In the genomic region with DNA sequence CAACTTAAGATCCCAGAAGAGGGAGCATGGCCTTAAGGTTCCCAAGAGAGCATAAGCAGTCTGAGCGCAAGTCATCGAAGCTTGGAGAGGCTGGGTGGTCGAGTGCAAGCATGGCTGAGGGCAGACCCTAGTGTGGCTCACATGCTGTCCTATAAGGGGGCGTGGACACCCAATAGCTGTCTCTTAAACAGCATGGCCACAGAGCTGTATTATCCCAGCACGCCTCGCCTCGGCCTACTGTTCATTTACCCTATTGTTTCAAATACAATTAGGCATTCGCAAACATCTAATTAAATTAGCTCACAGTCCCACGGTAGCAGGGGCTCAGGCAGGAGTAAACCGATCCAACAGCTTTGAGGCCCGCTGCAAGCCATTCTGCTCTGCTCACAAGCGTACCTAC, we compare ENCODE assay signal across 21 mouse cellular contexts. TPM values are rescaled to one million over a fixed set of nuclear protein-coding genes. Genes with fewer than 3 reads are reported as not detected.
DNase-seq lines count a peak whose midpoint lies in the region; ATAC-seq lines count a peak whose summit lies in the region.
"Had no signal": no experiment of that assay in that cellular context is flagged by ENCODE, and none has a peak within 500 bp of the region (broad histone marks: within the 10 kb centered on the region; RNA-seq: fewer than 3 reads in every experiment).

No protein-coding gene starts in this region.

- H3K9ac ChIP-seq in forebrain, embryonic 11.5 days (ENCODE audit: low read length), result no peak overlapping the region
- H3K9ac ChIP-seq in midbrain, embryonic 12.5 days (replicated peaks), result no peak overlapping the region
- H3K9ac ChIP-seq in midbrain, embryonic 14.5 days (replicated peaks; ENCODE audit: low read length), result no peak overlapping the region
- no peak overlapping the region for H3K9ac ChIP-seq in forebrain, embryonic 13.5 days
- H3K9ac ChIP-seq in hindbrain, embryonic 16.5 days (ENCODE audit: low read depth, low read length), result no peak overlapping the region
- H3K9ac ChIP-seq: embryonic facial prominence, embryonic 13.5 days; liver, postnatal 0 days had no signal

- no peak overlapping the region for H3K4me2 ChIP-seq in forebrain, embryonic 11.5 days (ENCODE audit: low read depth, low read length, severe bottlenecking)
- H3K4me2 ChIP-seq in midbrain, embryonic 12.5 days (replicated peaks), result no peak overlapping the region
- no peak overlapping the region for H3K4me2 ChIP-seq in midbrain, embryonic 14.5 days (ENCODE audit: low read length)
- no peak overlapping the region for H3K4me2 ChIP-seq in forebrain, embryonic 13.5 days
- no peak overlapping the region for H3K4me2 ChIP-seq in hindbrain, embryonic 16.5 days (ENCODE audit: low read length)
- H3K4me2 ChIP-seq: embryonic facial prominence, embryonic 13.5 days; heart, embryonic 11.5 days; liver, embryonic 11.5 days had no signal

- H3K4me3 ChIP-seq in forebrain, embryonic 11.5 days (ENCODE audit: low read depth, low read length), result no peak overlapping the region
- no peak overlapping the region for H3K4me3 ChIP-seq in forebrain, embryonic 10.5 days
- H3K4me3 ChIP-seq in midbrain, embryonic 12.5 days, result no peak overlapping the region
- no peak overlapping the region for H3K4me3 ChIP-seq in midbrain, embryonic 14.5 days (replicated peaks; ENCODE audit: low read depth, low read length)
- no peak overlapping the region for H3K4me3 ChIP-seq in forebrain, embryonic 13.5 days
- no peak overlapping the region for H3K4me3 ChIP-seq in hindbrain, embryonic 16.5 days (ENCODE audit: low read length)
- H3K4me3 ChIP-seq: embryonic facial prominence, embryonic 13.5 days had no signal

- H3K9me3 ChIP-seq in forebrain, embryonic 11.5 days (ENCODE audit: control insufficient read depth, low read length), result no peaks in the 10 kb centered on the region
- H3K9me3 ChIP-seq in forebrain, embryonic 10.5 days, result no peaks in the 10 kb centered on the region
- H3K9me3 ChIP-seq in midbrain, embryonic 12.5 days, result no peaks in the 10 kb centered on the region
- H3K9me3 ChIP-seq in midbrain, embryonic 14.5 days (ENCODE audit: control insufficient read depth, low read length), result no peaks in the 10 kb centered on the region
- H3K9me3 ChIP-seq in forebrain, embryonic 13.5 days (replicated peaks), result no peaks in the 10 kb centered on the region
- H3K9me3 ChIP-seq in hindbrain, embryonic 16.5 days (ENCODE audit: control insufficient read depth, low read length), result no peaks in the 10 kb centered on the region
- H3K9me3 ChIP-seq: embryonic facial prominence, embryonic 13.5 days had no signal

- ATAC-seq in forebrain, embryonic 11.5 days (replicated peaks; ENCODE audit: low FRiP score), result peak; percentile 87
- ATAC-seq in midbrain, embryonic 12.5 days (ENCODE audit: low FRiP score, low read depth), result peak; percentile 59
- ATAC-seq in midbrain, embryonic 14.5 days (ENCODE audit: low FRiP score, low TSS enrichment), result no peak
- peak; percentile 72 for ATAC-seq in forebrain, embryonic 13.5 days
- ATAC-seq in hindbrain, embryonic 16.5 days, result peak; percentile 32; the same call in 1 of the 2 replicates
- ATAC-seq: intestine, embryonic 16.5 days; liver, postnatal 0 days; lung, postnatal 0 days had no signal

- H3K4me1 ChIP-seq in forebrain, embryonic 11.5 days (replicated peaks; ENCODE audit: control insufficient read depth, insufficient read depth, low read length), result peaks cover 12% of the 10 kb centered on the region; the same call in 1 of the 2 replicates
- H3K4me1 ChIP-seq in forebrain, embryonic 10.5 days, result peaks cover 23% of the 10 kb centered on the region
- peaks cover 23% of the 10 kb centered on the region for H3K4me1 ChIP-seq in midbrain, embryonic 12.5 days
- H3K4me1 ChIP-seq in midbrain, embryonic 14.5 days (ENCODE audit: control insufficient read depth, insufficient read depth, low read length), result peaks cover 17% of the 10 kb centered on the region; the same call in 1 of the 2 replicates
- H3K4me1 ChIP-seq in forebrain, embryonic 13.5 days, result peaks cover 31% of the 10 kb centered on the region
- peaks cover 16% of the 10 kb centered on the region for H3K4me1 ChIP-seq in hindbrain, embryonic 16.5 days (ENCODE audit: control insufficient read depth, insufficient read depth, low read depth, low read length)

- H3K27ac ChIP-seq in forebrain, embryonic 11.5 days (ENCODE audit: low read depth, low read length), result no peak overlapping the region
- H3K27ac ChIP-seq in forebrain, embryonic 10.5 days, result no peak overlapping the region
- H3K27ac ChIP-seq in midbrain, embryonic 12.5 days (replicated peaks), result no peak overlapping the region
- no peak overlapping the region for H3K27ac ChIP-seq in midbrain, embryonic 14.5 days (replicated peaks; ENCODE audit: low read depth, low read length)
- H3K27ac ChIP-seq in forebrain, embryonic 13.5 days, result no peak overlapping the region
- H3K27ac ChIP-seq in hindbrain, embryonic 16.5 days (ENCODE audit: low read depth, low read length), result no peak overlapping the region
- H3K27ac ChIP-seq: embryonic facial prominence, embryonic 13.5 days; macrophage had no signal

- no peak for DNase-seq in forebrain, embryonic 11.5 days (ENCODE audit: low spot score)
- DNase-seq in forebrain, embryonic 10.5 days (ENCODE audit: extremely low spot score, low spot score), result no peak
- DNase-seq in midbrain, embryonic 14.5 days, result no peak
- no peak for DNase-seq in spleen, postnatal 36 days (ENCODE audit: low spot score in 2 of 2)
- DNase-seq in embryo, embryonic 9.5 days (ENCODE audit: extremely low spot score), result no peak
- DNase-seq: adrenal gland, postnatal 25 days; cerebellum, adult 9-11 months; gastrocnemius, postnatal 14 days; heart, adult 11 months; kidney, adult 9 months; kidney, postnatal 14 days; liver, postnatal 0 days had no signal

- H3K27me3 ChIP-seq in forebrain, embryonic 11.5 days (ENCODE audit: control insufficient read depth, insufficient read depth, low read length), result no peaks in the 10 kb centered on the region
- no peaks in the 10 kb centered on the region for H3K27me3 ChIP-seq in forebrain, embryonic 10.5 days (ENCODE audit: poor library complexity, severe bottlenecking)
- H3K27me3 ChIP-seq in midbrain, embryonic 12.5 days, result no peaks in the 10 kb centered on the region
- H3K27me3 ChIP-seq in midbrain, embryonic 14.5 days (ENCODE audit: control insufficient read depth, insufficient read depth, low read length), result no peaks in the 10 kb centered on the region
- 0 out of 2 replicates have a peak, but pooled peaks cover 8% of the 10 kb centered on the region for H3K27me3 ChIP-seq in forebrain, embryonic 13.5 days
- H3K27me3 ChIP-seq in hindbrain, embryonic 16.5 days (replicated peaks; ENCODE audit: control insufficient read depth, insufficient read depth, low read length), result no peaks in the 10 kb centered on the region
- H3K27me3 ChIP-seq: embryonic facial prominence, embryonic 13.5 days had no signal

- H3K36me3 ChIP-seq in forebrain, embryonic 11.5 days (ENCODE audit: control insufficient read depth, insufficient read depth, low read length), result no peaks in the 10 kb centered on the region
- peaks cover 16% of the 10 kb centered on the region for H3K36me3 ChIP-seq in forebrain, embryonic 10.5 days (replicated peaks)
- H3K36me3 ChIP-seq in midbrain, embryonic 12.5 days, result no peaks in the 10 kb centered on the region
- no peaks in the 10 kb centered on the region for H3K36me3 ChIP-seq in midbrain, embryonic 14.5 days (ENCODE audit: control insufficient read depth, insufficient read depth, low read length)
- H3K36me3 ChIP-seq in forebrain, embryonic 13.5 days (ENCODE audit: poor library complexity, severe bottlenecking), result no peaks in the 10 kb centered on the region
- H3K36me3 ChIP-seq in hindbrain, embryonic 16.5 days (ENCODE audit: control insufficient read depth, insufficient read depth, low read length), result no peaks in the 10 kb centered on the region

- 33% methylated on average over 12 of the region's 12 CpGs for WGBS in forebrain, embryonic 11.5 days
- WGBS in forebrain, embryonic 10.5 days, result 50% methylated on average over 12 of the region's 12 CpGs
- 59% methylated on average over 12 of the region's 12 CpGs for WGBS in midbrain, embryonic 12.5 days
- 62% methylated on average over 12 of the region's 12 CpGs for WGBS in midbrain, embryonic 14.5 days
- WGBS in forebrain, embryonic 13.5 days, result 22% methylated on average over 12 of the region's 12 CpGs
- WGBS in hindbrain, embryonic 16.5 days, result 53% methylated on average over 12 of the region's 12 CpGs

RNA-seq across cellular contexts. Expression of a gene that starts 49.0 kb away (rescaled TPM):
- polyA plus RNA-seq in forebrain, embryonic 11.5 days (2014; fragmentation: Nextera tagmentation; extraction: Ambion mirVana), result 8.5 and 8.8 TPM in 2 replicates
- polyA plus RNA-seq in forebrain, embryonic 10.5 days (2016; fragmentation: Nextera tagmentation; extraction: Ambion mirVana), result 9.3 and 9.5 TPM in 2 replicates
- polyA plus RNA-seq in midbrain, embryonic 12.5 days (2016; fragmentation: Nextera tagmentation; extraction: Ambion mirVana), result 6.1 and 7.3 TPM in 2 replicates
- 1.6 and 2.7 TPM in 2 replicates for polyA plus RNA-seq in midbrain, embryonic 14.5 days (2014; fragmentation: Nextera tagmentation; extraction: Ambion mirVana)
- polyA plus RNA-seq in forebrain, embryonic 13.5 days (2015; fragmentation: Nextera tagmentation; extraction: Ambion mirVana), result 3.8 and 4.2 TPM in 2 replicates
- 3.7 and 4.2 TPM in 2 replicates for polyA plus RNA-seq in hindbrain, embryonic 16.5 days (2015; fragmentation: Nextera tagmentation; extraction: Ambion mirVana)
